Mouse (Mus musculus) adrenal gland (tissue): ENCODE data around the gene Epb41l2.

Experiments used
- intact Hi-C: fragments of 180-260 bp; cut with DNase I; formaldehyde crosslinking; loops from one replicate; pipeline ENCODE4 v1.15.1; 2025

Epb41l2 gene

DNA sequence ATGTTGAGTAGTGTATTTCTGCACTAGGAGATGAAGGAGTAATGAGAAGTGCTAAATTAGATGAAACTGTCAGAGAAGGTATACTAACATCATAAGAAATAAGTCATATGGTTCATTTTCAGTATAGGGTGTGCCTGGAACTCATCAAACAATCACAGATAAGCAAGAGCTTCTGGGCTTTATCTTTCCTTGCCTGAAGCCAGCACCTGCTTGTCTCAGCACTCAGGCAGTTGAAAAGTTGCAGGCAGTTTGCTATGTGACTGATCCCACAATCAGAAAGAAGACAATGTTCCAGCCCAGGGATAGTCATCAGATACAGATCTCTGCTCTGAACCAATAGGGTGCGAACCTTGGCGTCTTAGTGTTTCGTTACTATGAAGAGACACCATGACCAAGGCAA, 181.5 kb downstream of the Epb41l2 start:
- intact Hi-C loops, result no loop called here

DNA sequence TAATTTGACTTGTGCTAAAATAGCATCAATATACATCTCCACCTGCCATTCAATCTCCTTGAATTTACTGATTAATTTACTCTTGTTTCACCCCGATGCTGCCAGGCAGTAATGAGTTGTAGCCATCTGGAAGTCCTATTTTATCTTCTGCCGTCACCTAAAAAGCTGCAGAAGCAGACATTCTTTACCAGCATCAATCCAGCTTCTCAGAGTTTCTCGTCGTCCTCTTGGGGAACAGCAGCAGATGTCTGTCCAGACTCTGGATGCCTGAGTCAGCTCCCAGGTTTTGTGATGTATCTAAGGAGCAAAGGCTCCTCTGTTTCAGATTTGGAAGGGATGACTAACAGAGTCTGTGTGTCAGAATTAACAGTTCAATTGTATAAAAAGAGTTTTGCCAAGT, 193.3 kb downstream of the Epb41l2 start:
- intact Hi-C loops, result no loop called here

DNA sequence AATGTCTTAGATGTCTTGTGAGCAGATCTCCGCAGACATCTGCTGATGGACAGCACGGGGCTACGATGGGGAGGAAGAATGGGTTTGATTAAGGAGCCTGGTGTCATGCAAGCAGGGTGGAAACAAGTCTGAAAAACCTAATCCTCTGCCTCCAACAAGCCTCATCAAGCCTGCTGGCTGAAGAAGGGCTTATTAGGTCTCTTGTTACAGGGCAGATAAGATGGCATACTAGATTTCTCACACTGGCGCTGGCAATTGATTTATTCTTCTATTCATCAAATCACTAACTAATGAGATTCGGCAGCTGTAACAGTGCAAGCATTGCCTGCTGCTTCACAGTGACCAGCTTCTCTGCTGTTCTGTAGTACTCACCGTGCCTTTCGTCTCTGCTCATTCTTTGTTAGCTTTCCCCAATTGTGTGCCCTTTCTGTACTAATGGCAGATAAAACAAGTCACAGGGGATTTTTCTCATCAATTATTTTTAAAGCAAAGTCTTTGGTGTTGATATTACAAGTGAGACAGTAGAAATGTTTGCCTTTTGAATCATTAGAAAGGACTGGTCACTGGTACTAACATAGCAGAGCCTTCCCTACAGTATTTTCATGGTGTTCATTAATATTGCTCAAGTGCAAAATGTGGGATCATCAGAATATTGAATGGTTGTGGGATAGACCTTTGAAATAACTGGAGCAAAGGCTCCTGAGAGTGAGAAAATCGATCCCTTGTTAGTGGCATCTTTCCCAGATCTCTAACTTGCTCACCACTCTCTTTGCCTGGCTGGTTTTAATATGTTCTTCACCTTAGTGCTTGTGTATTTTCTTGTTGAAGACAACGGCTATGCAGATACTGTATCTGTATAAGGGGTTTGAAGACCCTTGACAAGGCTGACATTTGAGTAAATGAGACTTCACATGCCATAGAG, 212.0 kb downstream of the Epb41l2 start:
- intact Hi-C loops, result no loop called here
